In genomic region chr9:37586718-37587117, GRCm38 (mm10) we compare ENCODE assay signal across 16 mouse cellular contexts. TPM values are rescaled to one million over a fixed set of nuclear protein-coding genes. Genes with fewer than 3 reads are reported as not detected.
"Had no signal": no experiment of that assay in that cellular context is flagged by ENCODE, and none has a peak within 500 bp of the region (broad histone marks: within the 10 kb centered on the region; RNA-seq: fewer than 3 reads in every experiment).

No protein-coding gene starts in this region.

- H3K9me3 ChIP-seq: limb, embryonic 10.5 days; liver, embryonic 15.5 days; midbrain, embryonic 10.5 days; neural tube, embryonic 15.5 days had no signal

- H3K4me1 ChIP-seq: limb, embryonic 10.5 days; liver, embryonic 15.5 days; midbrain, embryonic 10.5 days; neural tube, embryonic 15.5 days had no signal

- H3K36me3 ChIP-seq: limb, embryonic 10.5 days; liver, embryonic 15.5 days; midbrain, embryonic 10.5 days; neural tube, embryonic 15.5 days had no signal

- H3K27ac ChIP-seq: left cerebral cortex, adult 2 months; limb, embryonic 10.5 days; liver, embryonic 15.5 days; midbrain, embryonic 10.5 days; neural tube, embryonic 15.5 days had no signal

- H3K9ac ChIP-seq: liver, embryonic 15.5 days; neural tube, embryonic 15.5 days had no signal

- DNase-seq: kidney, adult 8-10 months; kidney, postnatal 25 days; lung, adult 2 months; lung, postnatal 36 days; right cerebral cortex, adult 18-20 months; right cerebral cortex, postnatal 25 days; thymus, adult 18-20 months; thymus, postnatal 25 days had no signal

- ATAC-seq: lung, postnatal 0 days had no signal

- H3K4me3 ChIP-seq: left cerebral cortex, adult 2 months; limb, embryonic 10.5 days; liver, embryonic 15.5 days; midbrain, embryonic 10.5 days; neural tube, embryonic 15.5 days had no signal

- H3K27me3 ChIP-seq: liver, embryonic 15.5 days; neural tube, embryonic 15.5 days had no signal

- H3K4me2 ChIP-seq: liver, embryonic 11.5 days; liver, embryonic 15.5 days; neural tube, embryonic 15.5 days had no signal

RNA-seq across cellular contexts. Expression of gene Vsig2, which starts 47.7 kb away (rescaled TPM):
- total RNA-seq: megakaryocyte progenitor cell, adult 5-6 weeks had no signal
